Mouse (Mus musculus) limb, embryonic 12.5 days (tissue): ENCODE results near the gene Hapln1. TPM values are rescaled to one million over a fixed set of nuclear protein-coding genes. Genes with fewer than 3 reads are reported as not detected.

Experiments
- ATAC-seq: fragments of 200-750 bp; cut with Nextera tagmentation; 2 replicates; pipeline ENCODE4 v1.8.0; 2017; ENCODE audit warnings: low read depth, moderate TSS enrichment; ENCODE audit not compliant: insufficient number of reproducible peaks, insufficient read depth, low FRiP score, low TSS enrichment
- H3K27ac ChIP-seq: fragments of 300-500 bp; sonication (generic); 2 replicates; pipeline ENCODE4 v1.5.1; 2016; ENCODE audit warnings: mild to moderate bottlenecking, moderate library complexity
- H3K27me3 ChIP-seq: fragments of 300-500 bp; sonication (generic); 2 replicates; pipeline ENCODE4 v1.6.1; 2016; ENCODE audit warnings: mild to moderate bottlenecking, moderate library complexity
- H3K36me3 ChIP-seq: fragments of 300-500 bp; sonication (generic); 2 replicates; pipeline ENCODE4 v1.6.1; 2016; ENCODE audit warnings: mild to moderate bottlenecking, moderate library complexity
- H3K4me1 ChIP-seq: fragments of 300-500 bp; sonication (generic); replicated peaks from 2 replicates; pipeline ENCODE4 v1.6.1; 2016
- H3K4me2 ChIP-seq: fragments of 300-500 bp; sonication (generic); 2 replicates; pipeline ENCODE4 v1.6.1; 2016; ENCODE audit warnings: mild to moderate bottlenecking, moderate library complexity
- H3K4me3 ChIP-seq: fragments of 300-500 bp; sonication (generic); replicated peaks from 2 replicates; pipeline ENCODE4 v1.5.1; 2016; ENCODE audit warnings: mild to moderate bottlenecking
- H3K9ac ChIP-seq: fragments of 300-500 bp; sonication (generic); replicated peaks from 2 replicates; pipeline ENCODE4 v1.6.1; 2016; ENCODE audit warnings: mild to moderate bottlenecking, moderate library complexity
- H3K9me3 ChIP-seq: fragments of 300-500 bp; sonication (generic); 2 replicates; pipeline ENCODE4 v1.6.1; 2016; ENCODE audit warnings: mild to moderate bottlenecking, moderate library complexity
- WGBS: fragments of 180-500 bp; shearing (Covaris S2); methylation state at CpG from one replicate; pipeline ENCODE4 v1.1.7; 2016; 5-methylcytosine and 5-hydroxymethylcytosine counted together
- polyA plus RNA-seq: library from polyadenylated mRNA; unstranded; fragments of >200 nt; fragmentation: Nextera tagmentation; extraction: Ambion mirVana; gene quantifications from 2 replicates; pipeline ENCODE4 v1.2.1, GENCODE M21; 2016

The Hapln1 gene
- polyA plus RNA-seq, 1 experiment from 2014 or later = 12.8 TPM

- 73% methylated on average over 7 of the region's 7 CpGs for WGBS
- no peaks in the 10 kb centered on the region for H3K36me3 ChIP-seq
- no peak overlapping the region for H3K4me3 ChIP-seq
- H3K4me1 ChIP-seq = no peaks in the 10 kb centered on the region
- H3K9me3 ChIP-seq = no peaks in the 10 kb centered on the region
- H3K27me3 ChIP-seq = no peaks in the 10 kb centered on the region
- no peak for ATAC-seq
- no peak overlapping the region for H3K27ac ChIP-seq
- H3K4me2 ChIP-seq = no peak overlapping the region
- no peak overlapping the region for H3K9ac ChIP-seq
These were observed 60.9 kb downstream of the Hapln1 start for GRCm38 (mm10) chr13:89600466-89600865.

DNA sequence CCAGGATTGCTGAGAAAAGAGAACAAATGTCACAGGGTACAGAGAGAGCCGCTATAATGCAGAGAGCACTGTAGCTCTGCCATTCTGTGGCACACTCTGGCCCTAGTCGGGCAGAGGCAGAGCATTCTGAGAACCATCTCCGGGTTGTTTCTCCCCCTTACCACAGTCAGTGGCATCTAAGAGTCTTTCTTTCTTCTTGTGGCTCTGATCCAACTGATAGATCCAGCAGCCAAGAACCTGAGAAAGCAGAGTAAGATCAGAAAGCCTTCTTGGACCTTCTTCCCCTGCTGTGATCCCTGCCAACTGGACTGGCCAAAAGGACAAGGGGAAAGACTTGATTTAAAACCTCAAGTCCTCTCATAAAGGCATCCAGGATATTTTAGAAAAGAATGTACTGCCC is 63.7 kb downstream of the Hapln1 start:
- Histone ChIP-seq H3K27me3 (no peaks in the 10 kb centered on the region), H3K27ac (no peak overlapping the region), H3K4me1 (no peaks in the 10 kb centered on the region), H3K36me3 (no peaks in the 10 kb centered on the region), H3K4me2 (no peak overlapping the region), H3K9me3 (no peaks in the 10 kb centered on the region), H3K4me3 (no peak overlapping the region), H3K9ac (no peak overlapping the region)
- 88% methylated on average over 3 of the region's 3 CpGs for WGBS
- no peak for ATAC-seq

- no peak overlapping the region for H3K4me3 ChIP-seq
These were observed 67.8 kb downstream of the Hapln1 start for GRCm38 (mm10) chr13:89607399-89607798.

DNA sequence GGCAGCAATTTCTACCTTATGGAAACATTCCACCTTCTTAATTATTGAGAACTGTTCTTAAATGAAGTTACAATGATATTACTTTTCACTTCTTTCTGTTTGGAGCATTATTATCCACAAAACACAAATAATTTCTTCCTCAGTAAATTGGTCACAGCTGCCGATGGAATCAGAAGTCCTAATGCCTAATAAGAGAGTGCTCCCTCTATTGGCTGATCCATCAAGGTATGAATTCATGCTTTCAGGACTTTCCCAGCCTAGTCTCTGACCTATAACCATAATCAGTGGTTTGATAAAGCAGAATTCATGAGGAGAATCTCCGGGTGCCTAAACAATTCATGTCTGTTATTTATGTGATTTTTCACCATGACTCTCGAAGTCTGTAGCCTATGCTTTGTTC is 79.5 kb downstream of the Hapln1 start:
- no peak overlapping the region for H3K4me3 ChIP-seq
- no peaks in the 10 kb centered on the region for H3K36me3 ChIP-seq
- no peak overlapping the region for H3K27ac ChIP-seq
- ATAC-seq = no peak
- H3K4me1 ChIP-seq = no peaks in the 10 kb centered on the region
- no peak overlapping the region for H3K4me2 ChIP-seq
- H3K9me3 ChIP-seq = no peaks in the 10 kb centered on the region
- H3K27me3 ChIP-seq = no peaks in the 10 kb centered on the region
- WGBS = 89% methylated on average over 3 of the region's 3 CpGs
- no peak overlapping the region for H3K9ac ChIP-seq

More at GRCm38 (mm10) chr13:89607399-89607798, 67.8 kb downstream of the Hapln1 start:
- Histone ChIP-seq H3K36me3 (no peaks in the 10 kb centered on the region), H3K9me3 (no peaks in the 10 kb centered on the region), H3K27me3 (no peaks in the 10 kb centered on the region), H3K4me1 (no peaks in the 10 kb centered on the region), H3K27ac (no peak overlapping the region), H3K9ac (no peak overlapping the region), H3K4me2 (no peak overlapping the region)
- 74% methylated on average over 3 of the region's 3 CpGs for WGBS
- ATAC-seq = no peak

- ATAC-seq = no peak
- Histone ChIP-seq H3K4me2 (no peak overlapping the region), H3K4me1 (no peaks in the 10 kb centered on the region), H3K9ac (no peak overlapping the region), H3K27me3 (no peaks in the 10 kb centered on the region), H3K36me3 (no peaks in the 10 kb centered on the region), H3K9me3 (no peaks in the 10 kb centered on the region), H3K27ac (no peak overlapping the region), H3K4me3 (no peak overlapping the region)
- 25% methylated on average over 4 of the region's 4 CpGs for WGBS
These were observed 94.6 kb downstream of the Hapln1 start for GRCm38 (mm10) chr13:89634137-89634683.

DNA sequence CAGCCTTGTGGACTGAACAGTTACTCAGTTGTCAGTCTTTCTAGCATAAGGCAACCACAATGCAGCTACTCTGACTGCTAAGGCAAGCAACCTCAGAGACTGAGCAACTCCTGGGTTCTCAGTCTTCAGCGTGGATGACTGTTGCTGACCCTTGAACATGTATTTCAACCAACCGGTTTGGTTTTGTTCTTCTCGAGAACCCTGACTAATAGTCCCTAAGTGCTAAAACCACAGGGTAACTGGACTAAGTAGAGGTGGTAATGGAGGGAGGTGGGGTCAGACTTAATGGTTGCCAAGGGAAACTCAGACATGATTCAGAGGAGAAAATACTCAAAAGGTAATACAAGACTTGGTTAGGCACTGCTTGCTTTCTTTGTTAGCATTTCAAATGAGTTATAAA is 97.4 kb downstream of the Hapln1 start:
- no peaks in the 10 kb centered on the region for H3K9me3 ChIP-seq
- no peak for ATAC-seq
- 76% methylated on average over 3 of the region's 3 CpGs for WGBS
- H3K4me3 ChIP-seq = no peak overlapping the region
- no peaks in the 10 kb centered on the region for H3K4me1 ChIP-seq
- H3K4me2 ChIP-seq = no peak overlapping the region
- no peak overlapping the region for H3K9ac ChIP-seq
- H3K27ac ChIP-seq = no peak overlapping the region
- no peaks in the 10 kb centered on the region for H3K36me3 ChIP-seq
- no peaks in the 10 kb centered on the region for H3K27me3 ChIP-seq

DNA sequence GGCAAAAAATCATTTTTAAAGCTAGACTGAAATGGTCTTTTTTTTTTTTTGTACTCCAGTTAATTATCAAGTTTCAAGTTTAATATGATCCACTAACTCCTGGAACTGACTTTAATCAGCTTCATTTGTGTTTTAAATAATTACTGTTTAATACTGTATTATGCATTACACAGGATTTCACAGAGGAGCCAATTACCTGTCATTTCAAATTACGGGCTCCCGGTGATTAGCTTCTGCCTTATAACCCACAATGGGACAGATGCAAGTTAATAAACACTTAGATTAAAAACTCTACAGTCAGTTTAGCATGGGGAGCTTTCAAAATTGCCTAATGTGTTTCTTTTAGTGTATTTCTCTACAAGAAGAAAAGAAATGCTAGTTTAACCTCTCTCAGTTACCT is 106.0 kb downstream of the Hapln1 start:
- ATAC-seq = no peak
- no peaks in the 10 kb centered on the region for H3K36me3 ChIP-seq
- H3K9me3 ChIP-seq = no peaks in the 10 kb centered on the region
- 0 out of 2 replicates have a peak, but pooled peaks cover 10% of the 10 kb centered on the region for H3K4me1 ChIP-seq
- WGBS = 65% methylated on average over 2 of the region's 2 CpGs
- H3K9ac ChIP-seq = no peak overlapping the region
- H3K27ac ChIP-seq = no peak overlapping the region
- H3K4me3 ChIP-seq = no peak overlapping the region
- H3K27me3 ChIP-seq = no peaks in the 10 kb centered on the region
- H3K4me2 ChIP-seq = no peak overlapping the region

DNA sequence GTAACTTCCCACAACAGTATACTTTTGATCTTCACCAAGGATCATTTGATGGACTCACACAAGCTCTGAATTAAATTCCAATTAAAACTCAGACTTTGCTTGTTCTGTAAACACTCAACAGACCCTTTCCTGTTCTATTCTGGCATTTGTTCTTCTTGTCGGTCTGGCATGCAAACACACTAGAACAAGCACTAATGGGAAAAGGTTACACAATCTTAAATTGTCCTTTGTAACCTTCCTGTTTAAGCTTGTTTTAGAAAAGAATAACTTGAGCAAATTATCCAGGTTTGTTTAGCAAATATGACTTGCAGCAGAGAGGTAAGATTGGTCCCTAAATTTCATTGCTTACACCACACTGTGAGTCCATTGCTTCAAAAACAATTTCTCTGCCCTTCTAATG is 113.2 kb downstream of the Hapln1 start:
- ATAC-seq = no peak
- Histone ChIP-seq H3K9ac (no peak overlapping the region), H3K4me3 (no peak overlapping the region)

DNA sequence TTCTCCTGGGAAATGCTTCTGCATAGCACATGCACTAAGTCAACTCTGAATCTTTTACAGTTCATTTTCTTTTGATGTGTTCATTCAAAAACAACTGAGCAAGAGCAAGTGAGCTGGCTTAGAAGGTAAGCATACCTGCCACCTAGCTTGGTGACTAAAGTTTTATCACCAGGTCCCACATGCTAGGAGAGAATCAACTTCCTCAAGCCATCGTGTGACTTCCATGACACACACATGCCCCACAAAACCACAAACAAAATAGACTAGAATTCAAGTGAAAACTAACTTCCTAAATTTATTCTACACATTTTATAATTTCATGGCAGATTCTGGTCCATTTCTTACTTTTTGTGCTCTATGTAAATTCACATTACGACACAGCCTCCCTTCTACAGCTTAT is 113.7 kb downstream of the Hapln1 start:
- Histone ChIP-seq H3K4me3 (no peak overlapping the region), H3K4me2 (no peak overlapping the region), H3K4me1 (0 out of 2 replicates have a peak, but pooled peaks cover 10% of the 10 kb centered on the region), H3K27me3 (no peaks in the 10 kb centered on the region), H3K9ac (no peak overlapping the region), H3K27ac (no peak overlapping the region), H3K36me3 (peaks cover 27% of the 10 kb centered on the region), H3K9me3 (no peaks in the 10 kb centered on the region)
- WGBS = 92% methylated on average over 2 of the region's 2 CpGs
- ATAC-seq = no peak

More for the DNA sequence above, 113.2 kb downstream of the Hapln1 start:
- 59% methylated on average over 1 of the region's 1 CpGs for WGBS
- Histone ChIP-seq H3K9me3 (no peaks in the 10 kb centered on the region), H3K4me2 (no peak overlapping the region), H3K4me1 (0 out of 2 replicates have a peak, but pooled peaks cover 10% of the 10 kb centered on the region), H3K36me3 (peaks cover 27% of the 10 kb centered on the region), H3K27me3 (no peaks in the 10 kb centered on the region), H3K27ac (no peak overlapping the region)

- no peak overlapping the region for H3K4me3 ChIP-seq
- H3K9ac ChIP-seq = no peak overlapping the region
- 95% methylated on average over 11 of the region's 11 CpGs for WGBS
- no peak for ATAC-seq
- H3K36me3 ChIP-seq = peaks cover 49% of the 10 kb centered on the region
- no peaks in the 10 kb centered on the region for H3K4me1 ChIP-seq
- H3K27me3 ChIP-seq = no peaks in the 10 kb centered on the region
- H3K4me2 ChIP-seq = no peak overlapping the region
- no peak overlapping the region for H3K27ac ChIP-seq
- no peaks in the 10 kb centered on the region for H3K9me3 ChIP-seq
These were observed 117.5 kb downstream of the Hapln1 start for GRCm38 (mm10) chr13:89657046-89657445.
